Mouse (Mus musculus): ENCODE measurements around the gene Cant1. TPM values are rescaled to one million over a fixed set of nuclear protein-coding genes. Genes with fewer than 3 reads are reported as not detected.

The Cant1 gene
- total RNA-seq, 2 experiments from 2014 or later = 38.7 to 40.4 TPM

GRCm38 (mm10) chr11:118375461-118375860, 43.4 kb downstream of the Cant1 start:
- DNase-seq (ENCODE audit: low spot score in 2 of 2) = no peak

DNA sequence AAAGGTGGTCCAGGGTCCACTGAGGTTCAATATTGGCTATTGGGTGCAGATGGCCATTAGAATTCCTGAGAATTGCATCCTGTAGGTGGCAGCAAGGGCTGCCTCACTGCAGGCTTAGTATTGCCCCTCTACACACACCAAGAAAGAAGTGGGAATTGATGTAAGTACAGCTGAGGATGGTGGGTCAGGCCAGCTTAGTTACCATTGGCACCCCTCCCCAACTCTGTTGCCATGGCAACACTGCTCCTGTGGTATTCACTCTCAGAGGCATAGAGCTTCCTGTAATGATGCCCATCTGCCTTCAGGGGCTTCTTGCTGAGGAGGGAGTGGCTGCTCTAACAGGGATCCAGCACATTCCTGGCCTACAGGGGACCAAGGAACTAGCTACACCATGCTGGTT, 43.9 kb downstream of the Cant1 start:
- DNase-seq (ENCODE audit: low spot score in 2 of 2) = no peak

DNA sequence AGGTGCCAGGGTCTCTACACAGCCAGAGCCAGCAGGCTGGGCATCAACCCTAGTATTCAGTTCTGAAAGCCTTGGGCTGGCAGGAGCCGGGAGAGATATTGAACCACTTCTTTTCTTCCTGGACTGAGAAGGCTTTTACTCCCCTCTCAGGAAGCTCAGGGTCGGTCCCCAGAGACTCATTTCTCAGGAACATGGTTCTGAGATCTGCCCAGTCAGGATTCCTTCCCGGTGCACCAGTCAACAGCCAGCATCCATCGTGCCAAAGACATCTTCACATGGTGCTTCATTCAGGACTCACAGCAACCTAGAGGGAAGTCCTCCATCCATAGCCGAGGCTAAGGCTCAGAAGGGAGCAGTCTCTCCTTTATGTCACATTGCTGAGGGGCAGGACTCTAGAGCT, 44.4 kb downstream of the Cant1 start:
- DNase-seq (ENCODE audit: low spot score in 2 of 2) = no peak

DNA sequence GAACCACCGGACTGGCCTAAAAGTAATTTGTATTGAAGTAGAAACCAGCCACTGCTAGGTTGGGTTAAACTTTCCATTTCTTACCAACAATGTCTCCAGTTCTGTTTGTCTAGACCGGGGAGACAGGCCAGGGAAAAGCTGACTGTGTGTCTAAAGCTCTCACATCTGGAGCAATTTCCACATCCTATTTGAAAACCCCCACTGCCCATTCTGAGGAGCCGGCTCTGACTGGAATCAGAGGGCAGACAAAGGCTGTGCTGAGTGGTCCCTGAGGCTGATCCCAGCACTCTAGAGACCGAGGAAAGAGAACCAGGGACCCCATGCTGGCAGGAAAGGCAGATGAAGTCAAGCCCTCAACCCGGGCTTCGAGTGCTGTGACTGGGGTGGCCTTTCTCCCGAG, 46.2 kb downstream of the Cant1 start:
- DNase-seq (ENCODE audit: low spot score in 2 of 2) = no peak

DNA sequence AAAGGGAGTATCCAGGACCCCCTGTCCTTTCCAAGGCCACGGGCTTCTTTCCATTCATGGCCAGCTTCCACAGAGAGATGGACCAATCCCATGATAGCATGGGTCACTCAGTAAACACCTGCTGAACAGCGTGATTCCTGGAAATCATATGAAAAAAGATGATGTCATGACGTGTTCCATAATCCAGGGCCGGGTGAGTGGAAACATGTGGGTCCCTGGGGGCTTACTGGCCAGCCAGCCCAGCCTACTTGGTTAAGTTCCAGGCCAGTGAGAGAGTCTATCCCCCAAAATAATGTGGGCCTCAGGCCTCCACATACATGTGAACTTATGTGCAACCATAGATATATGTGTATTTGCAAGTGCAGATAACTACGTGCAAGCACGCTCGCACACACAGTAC, 47.0 kb downstream of the Cant1 start:
- DNase-seq (ENCODE audit: low spot score in 2 of 2) = no peak

DNA sequence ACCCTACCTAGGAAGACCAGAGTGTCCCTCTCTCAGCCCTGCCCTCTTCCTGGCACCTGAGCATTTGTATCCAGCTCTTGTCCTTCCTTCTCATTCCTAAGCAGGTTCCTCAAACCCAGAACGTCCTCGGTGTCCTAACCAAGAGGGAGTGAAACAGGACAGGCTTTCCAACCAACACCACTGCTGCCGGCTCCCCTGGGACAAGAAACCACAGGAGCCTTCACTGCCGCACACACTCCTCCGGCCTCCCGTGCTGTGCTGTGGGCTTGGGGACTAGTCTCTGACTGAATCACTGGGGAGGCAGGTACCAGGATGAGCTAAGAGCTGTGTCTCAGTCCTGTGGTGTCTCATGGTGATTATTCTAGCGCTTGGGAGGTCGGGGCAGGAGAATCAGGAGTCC, 49.2 kb downstream of the Cant1 start:
- no peak for DNase-seq (ENCODE audit: low spot score in 2 of 2)

DNA sequence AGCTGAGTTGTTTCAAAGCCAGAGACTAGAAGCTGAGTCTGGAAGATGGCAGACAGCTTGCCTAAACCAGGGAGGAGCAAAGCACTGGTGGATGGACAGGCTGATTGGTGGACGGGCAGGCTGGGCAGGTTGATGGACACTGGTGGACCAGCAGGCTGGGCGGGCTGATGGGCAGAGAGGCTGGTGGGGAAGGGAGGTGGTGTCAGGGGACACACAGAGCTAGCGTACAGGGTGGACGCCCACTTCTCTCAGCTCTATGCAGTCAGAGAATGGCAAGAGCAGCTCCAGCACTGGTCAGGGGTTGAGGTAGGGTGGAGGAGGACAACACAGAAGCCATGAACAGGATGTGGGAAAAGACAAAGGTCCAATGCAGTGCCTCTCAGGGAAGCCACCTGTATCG, 49.6 kb downstream of the Cant1 start:
- DNase-seq (ENCODE audit: low spot score in 2 of 2) = no peak

DNA sequence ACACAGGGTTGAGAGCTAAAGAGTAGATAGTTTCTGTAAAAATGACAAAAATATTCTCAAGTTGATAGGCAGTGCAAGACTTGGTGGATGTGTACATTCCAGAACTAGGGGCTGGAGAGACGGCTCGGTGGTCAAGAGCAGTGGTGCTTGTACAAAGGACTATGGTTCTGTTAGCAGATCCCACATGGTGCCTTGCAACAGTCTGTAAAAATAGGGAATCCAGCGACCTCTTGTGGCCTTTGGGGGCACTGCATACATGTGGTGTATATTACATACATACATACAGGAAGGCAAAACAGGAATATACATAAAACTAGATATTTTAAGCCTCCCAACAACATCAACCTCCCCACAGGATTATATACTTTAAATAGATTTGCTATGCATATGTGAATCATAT, 50.6 kb downstream of the Cant1 start:
- no peak for DNase-seq (ENCODE audit: low spot score in 2 of 2)

DNA sequence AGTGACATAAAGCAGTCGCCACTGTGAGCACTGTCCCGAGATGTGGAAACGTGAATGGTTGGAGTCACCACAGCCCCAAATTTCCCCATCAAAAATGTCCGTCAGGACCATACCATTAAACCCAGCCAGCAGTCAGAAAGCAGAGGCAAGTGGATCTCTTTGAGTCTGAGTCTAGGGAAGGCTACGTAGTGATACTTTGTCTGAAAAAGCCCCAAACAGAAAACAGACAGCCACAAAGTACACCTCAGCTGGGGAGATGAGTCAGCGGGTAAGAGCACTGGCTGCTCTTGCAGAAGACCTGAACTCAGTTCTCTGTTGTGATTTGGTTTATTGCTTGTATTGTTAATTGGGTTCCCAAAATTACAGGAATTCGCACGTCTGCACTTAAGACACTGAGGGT, 52.3 kb downstream of the Cant1 start:
- DNase-seq (ENCODE audit: low spot score in 2 of 2) = no peak

DNA sequence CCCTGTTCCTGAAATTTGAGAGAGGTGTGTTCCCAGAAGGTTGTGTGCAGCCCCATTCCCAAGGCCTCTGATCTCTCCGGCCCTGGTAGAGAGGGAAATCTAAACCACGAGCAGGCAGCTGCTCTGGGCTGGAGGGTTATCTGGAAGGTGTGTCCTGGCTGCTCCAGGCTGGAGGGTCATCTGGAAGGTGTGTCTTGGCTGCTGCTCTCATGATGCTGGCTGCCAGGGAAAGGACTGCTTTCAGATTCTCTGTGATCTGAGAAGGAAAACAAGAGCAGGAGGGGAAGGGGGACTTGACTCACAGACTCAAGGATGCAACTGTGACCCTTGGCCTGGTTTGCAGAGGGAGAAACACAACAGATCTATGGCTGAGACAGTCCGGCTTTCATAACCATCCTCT, 52.8 kb downstream of the Cant1 start:
- DNase-seq (ENCODE audit: low spot score in 2 of 2) = no peak

DNA sequence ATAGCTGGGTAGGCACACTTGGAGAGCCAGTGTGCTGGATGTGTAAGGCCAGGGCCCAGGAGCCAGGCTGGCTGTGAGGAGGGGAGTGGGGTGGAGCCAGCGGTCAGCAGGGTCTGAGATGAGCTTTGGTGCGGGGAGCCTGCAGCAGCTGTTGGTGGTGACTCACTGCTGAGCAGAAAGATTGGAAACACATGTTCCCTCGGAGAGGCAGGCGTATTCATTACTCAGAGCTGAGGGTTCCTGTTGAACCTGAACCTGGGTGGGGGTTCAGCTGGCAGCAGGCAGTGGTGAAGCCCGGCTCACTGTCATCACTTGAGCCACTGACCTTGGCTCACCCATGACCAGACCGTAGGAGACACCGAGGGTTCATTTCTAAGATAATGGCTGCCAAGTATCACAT, 53.7 kb downstream of the Cant1 start:
- peak in 1 of 2 experiments; percentile 20 for DNase-seq (ENCODE audit: low spot score in 2 of 2)

DNA sequence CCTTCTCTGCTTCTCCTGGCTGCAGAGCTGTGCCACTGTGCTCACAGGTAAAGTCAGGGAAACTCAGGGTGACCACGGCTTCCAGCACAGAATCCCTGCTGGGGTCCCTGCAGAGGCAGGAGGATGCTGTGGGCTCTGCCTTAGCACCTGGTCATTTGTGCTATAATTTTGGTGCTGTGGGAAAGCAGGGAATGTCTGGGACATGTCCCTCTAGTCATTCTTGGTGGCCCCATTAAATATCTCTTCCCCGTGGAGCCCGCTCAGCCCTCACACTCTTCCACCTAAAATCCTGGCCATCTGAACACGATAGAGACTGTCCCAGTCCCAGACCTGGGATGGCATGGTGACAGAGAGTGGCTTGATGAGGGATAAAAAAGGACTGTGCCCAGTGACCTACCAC, 54.9 kb downstream of the Cant1 start:
- DNase-seq (ENCODE audit: low spot score in 2 of 2) = no peak

DNA sequence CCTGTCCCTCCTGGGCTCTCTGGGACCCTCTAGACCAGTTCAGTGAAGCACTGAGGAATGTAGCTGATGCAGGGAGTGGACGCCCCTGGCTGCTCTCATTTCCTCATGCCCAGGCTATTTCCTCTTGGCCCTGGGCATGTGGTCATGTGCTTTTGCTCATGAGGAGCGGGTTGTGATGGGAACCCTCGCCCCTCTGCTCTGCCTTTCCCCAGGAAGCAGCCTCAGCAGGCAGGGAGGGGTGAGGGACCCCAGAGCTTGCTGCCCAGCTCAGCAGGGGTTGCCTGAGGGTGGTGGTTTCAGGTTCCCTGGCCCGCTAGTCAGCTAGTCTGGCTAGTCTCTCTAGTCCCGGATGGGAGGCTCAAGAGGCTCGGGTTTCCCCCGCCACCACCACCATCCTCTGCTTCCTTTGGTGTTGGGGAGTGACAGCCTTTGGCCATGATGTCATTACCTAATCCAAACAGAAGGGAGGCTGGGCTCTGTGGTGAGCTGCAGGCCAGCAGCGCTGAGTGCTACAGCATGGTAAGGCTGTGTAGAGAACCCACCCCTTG, 55.8 kb downstream of the Cant1 start:
- DNase-seq (ENCODE audit: low spot score in 2 of 2) = no peak

GRCm38 (mm10) chr11:118362501-118362900, 56.4 kb downstream of the Cant1 start:
- DNase-seq (ENCODE audit: low spot score in 2 of 2) = no peak

DNA sequence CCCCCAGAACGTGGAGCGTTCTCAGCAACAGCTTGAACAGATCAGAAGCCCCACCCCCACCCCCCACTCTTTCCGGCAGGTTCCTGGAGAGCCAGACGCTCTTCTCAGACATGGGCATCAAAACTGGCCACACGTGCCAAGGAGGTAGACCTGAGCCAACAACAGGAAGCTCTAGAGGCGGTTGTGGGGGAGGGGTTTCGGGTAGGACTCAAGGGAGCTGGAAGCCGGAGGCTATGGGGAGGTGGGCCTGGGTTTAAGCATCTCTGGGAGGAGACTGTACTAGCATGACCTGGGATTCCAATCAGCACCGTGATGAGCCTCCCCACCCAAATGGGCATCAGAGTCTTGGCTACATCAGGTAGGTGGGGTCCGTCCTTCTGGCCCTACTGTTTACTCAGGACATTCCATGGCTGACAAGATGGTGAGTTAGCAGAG, 58.0 kb downstream of the Cant1 start:
- no peak for DNase-seq (ENCODE audit: low spot score in 2 of 2)

DNA sequence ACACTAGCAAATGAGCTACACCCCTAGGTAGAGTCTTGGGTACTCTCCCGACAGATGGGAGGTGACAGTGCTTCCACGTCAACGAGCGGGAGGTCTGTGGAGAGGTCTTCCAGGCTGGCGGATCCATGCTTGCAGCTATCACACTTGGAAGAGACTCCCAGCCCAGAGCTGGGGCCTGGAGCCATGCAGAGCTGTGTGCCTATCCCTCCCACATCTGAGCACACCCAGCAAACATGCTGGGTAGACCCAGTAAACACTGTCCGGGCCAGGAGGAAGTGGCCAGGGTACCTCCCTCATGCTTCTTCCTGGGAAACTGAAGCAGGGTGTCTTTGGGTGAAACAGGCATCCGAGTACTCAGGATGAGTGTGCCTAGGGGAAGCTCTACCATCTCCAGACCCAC, 58.4 kb downstream of the Cant1 start:
- DNase-seq (ENCODE audit: low spot score in 2 of 2) = no peak

Other genes with a start within 250 kb of the Cant1 start
- gene Cyth1, start 170.5 kb downstream of the Cant1 start, total RNA-seq (2021) = 10 to 100 TPM; 62.0 to 68.2 TPM
- 10 to 100 TPM; 29.3 to 30.3 TPM for gene Usp36, start 128.8 kb downstream of the Cant1 start, total RNA-seq (2021)
- gene Cep295nl, start 76.6 kb downstream of the Cant1 start, total RNA-seq (2021) = 1 to 10 TPM in 1 of 2 experiments, under 1 TPM in 1; 0.82 to 1.3 TPM
- gene Timp2, start 63.3 kb downstream of the Cant1 start, total RNA-seq (2021) = 100 to 1,000 TPM; 232 to 261 TPM
- gene Lgals3bp, start 17.0 kb downstream of the Cant1 start, total RNA-seq (2021) = 10 to 100 TPM; 21.7 to 21.9 TPM
- gene C1qtnf1, start 9.1 kb upstream of the Cant1 start, total RNA-seq (2021) = 1 to 10 TPM; 4.3 to 4.6 TPM
- gene Engase, start 57.7 kb upstream of the Cant1 start, total RNA-seq (2021) = 10 to 100 TPM; 13.3 to 14.1 TPM

Measured in left cerebral cortex, adult 18-20 months (tissue).